Mouse (Mus musculus) thymus, postnatal 0 days (tissue): ENCODE data around the gene Gm20388. TPM values are rescaled to one million over a fixed set of nuclear protein-coding genes. Genes with fewer than 3 reads are reported as not detected.

Source experiments
- DNase-seq: peaks from one replicate; pipeline ENCODE4 v3.0.0-alpha.2; 2015; ENCODE audit warnings: low spot score
- polyA plus RNA-seq: library from polyadenylated mRNA; unstranded; fragments of >200 nt; fragmentation: Nextera tagmentation; extraction: Ambion mirVana; gene quantifications from 2 replicates; pipeline ENCODE4 v1.2.1, GENCODE M21; 2015

The Gm20388 gene
- polyA plus RNA-seq, 1 experiment from 2014 or later: not detected

DNA sequence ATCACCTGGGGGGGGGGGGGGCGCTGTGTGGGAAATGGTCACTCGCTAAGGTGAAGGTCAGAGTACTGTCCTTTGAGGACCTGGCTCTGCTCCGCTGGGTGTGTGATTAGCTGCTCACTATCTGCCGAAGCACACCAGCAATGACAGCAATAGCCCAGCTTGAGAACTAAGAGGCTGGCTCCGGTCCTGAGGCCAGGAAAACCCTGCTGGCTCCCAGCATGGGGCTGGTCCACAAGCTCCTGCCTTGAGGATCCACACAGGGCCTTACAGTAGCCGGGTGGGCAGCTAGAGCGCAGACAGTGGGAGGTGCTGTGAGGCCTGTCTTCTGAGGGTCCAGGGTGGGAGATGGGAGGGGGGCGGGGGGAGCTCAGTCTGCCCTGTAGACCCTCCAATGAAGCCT, 397.5 kb downstream of the Gm20388 start:
- DNase-seq: no peak

GRCm38 (mm10) chr8:120308553-120308952, 397.9 kb downstream of the Gm20388 start:
- no peak for DNase-seq

DNA sequence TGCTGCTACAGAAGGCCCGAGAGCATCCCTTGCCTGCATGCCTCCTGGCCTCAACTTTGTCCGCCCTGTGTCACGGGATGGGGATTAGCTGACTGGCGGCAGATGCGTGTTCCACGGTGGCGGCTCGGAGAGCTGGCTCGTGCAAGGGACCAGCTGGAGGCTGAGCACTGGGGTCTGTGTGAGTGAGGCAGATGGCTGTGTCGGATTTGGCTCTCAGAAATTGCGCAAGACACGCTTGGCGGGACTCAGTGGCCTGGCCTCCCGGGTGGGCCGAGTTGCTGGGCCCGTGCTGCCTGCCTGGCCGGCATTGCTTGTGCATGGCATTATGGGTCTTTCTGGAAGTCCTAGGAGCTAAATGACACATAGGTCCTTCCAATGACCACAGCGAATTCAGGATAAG, 398.7 kb downstream of the Gm20388 start:
- DNase-seq: no peak

- no peak for DNase-seq
Measured at GRCm38 (mm10) chr8:120310063-120310462, 399.4 kb downstream of the Gm20388 start.

GRCm38 (mm10) chr8:120312452-120312851, 401.8 kb downstream of the Gm20388 start:
- no peak for DNase-seq

DNA sequence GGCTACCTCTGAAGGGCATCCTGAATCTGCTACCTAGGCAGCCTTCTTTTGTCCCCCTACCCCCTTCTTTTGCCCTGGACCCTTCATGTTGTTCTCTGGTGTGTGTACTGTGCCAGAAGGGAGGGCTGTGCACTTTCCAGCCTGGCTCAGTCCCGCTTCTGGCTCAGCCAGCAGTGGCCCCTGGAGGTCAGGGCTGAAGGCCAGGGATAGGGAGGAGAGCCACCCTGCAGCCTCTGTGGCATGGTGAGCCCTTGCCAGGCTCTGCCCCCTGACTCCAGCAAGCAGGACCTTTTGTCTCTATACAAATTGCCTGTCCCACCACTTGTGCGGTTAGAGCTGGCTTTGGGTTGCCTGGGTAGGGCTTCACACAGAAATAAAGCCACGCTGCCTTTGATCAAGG, 403.0 kb downstream of the Gm20388 start:
- DNase-seq: no peak

DNA sequence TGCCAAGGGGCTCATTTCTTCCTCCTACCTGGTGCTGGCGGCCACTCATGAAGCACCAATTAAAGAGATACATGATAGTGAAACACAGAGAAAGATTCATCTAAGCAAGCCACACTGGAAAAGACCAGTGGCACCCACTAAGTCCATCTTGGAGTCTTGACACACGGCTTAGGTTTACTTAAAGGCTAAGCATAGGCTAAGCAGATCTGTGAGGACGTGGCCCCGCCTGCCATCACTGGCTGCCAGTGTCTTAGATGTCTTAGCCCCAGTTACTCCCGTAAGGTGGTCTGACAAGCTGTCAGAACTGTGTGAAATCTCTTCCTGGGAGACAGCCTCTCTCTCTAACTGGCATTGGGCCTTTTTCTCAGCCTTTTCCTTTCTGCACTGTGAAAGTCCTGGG, 404.3 kb downstream of the Gm20388 start:
- DNase-seq: no peak

GRCm38 (mm10) chr8:120315644-120316043, 405.0 kb downstream of the Gm20388 start:
- peak; percentile 41 for DNase-seq

DNA sequence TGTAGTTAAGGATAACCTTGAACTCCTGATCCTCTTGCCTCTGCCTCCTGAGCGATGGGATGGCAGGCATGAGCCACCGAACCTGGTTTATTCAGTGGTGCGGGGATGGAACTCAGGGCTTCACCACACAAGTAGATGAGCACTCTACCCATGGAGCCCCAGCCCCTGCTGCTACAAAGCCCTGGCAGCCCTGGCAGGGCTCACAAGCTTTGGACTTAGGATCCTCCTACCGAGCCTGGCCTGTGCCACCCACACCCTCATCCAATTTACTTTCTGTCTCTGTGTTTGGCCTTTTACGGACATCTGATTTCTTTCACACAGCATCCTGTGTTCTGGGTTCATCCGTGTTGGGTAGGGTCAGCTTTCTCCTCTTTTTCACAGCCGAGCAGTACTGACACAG, 406.1 kb downstream of the Gm20388 start:
- no peak for DNase-seq

GRCm38 (mm10) chr8:120317118-120317824, 406.6 kb downstream of the Gm20388 start:
- DNase-seq: no peak

DNA sequence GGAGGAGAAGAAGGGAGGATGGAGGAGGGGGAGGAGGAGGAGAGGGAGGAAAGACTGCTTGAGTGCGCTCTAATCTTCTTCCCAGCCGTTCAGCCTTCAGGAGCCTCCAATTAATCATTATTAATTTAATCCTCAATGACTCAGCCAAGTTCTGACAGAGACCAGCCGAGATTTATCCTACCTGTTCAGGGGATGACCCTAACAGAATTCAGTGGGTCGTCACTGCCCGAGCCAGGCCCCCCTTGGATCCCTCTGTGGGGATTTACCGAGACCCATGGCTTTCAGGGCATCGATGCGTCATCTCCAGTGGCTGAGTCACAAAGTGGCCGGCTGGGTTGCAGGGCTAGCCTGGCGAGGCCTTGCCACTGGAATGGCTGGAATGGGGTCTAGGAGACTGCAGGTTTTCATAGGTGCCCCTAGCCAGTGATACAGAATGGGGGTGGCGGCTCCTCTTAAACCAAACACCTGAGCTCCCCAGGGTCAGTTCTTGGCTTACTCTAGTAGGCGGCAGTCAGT, 407.9 kb downstream of the Gm20388 start:
- no peak for DNase-seq

GRCm38 (mm10) chr8:120319449-120319848, 408.8 kb downstream of the Gm20388 start:
- DNase-seq: peak; percentile 86

DNA sequence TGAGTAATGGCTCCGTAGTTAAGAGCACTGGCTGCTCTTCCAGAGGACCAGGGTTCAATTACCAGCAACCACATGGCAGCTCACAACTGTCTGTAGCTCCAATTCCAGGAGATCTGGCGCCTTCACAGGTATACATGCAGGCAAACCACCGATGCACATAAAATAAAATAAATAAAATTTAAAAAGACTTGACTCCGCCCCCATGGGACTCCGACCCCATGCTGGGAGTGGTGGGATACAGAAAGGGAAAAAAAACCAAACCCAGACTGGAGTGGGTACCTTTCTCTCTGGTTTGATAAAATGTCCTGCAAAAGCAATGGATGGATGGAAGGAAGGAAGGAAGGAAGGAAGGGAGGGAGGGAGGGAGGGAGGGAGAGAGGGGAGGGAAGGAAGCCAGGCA, 409.5 kb downstream of the Gm20388 start:
- DNase-seq: no peak

DNA sequence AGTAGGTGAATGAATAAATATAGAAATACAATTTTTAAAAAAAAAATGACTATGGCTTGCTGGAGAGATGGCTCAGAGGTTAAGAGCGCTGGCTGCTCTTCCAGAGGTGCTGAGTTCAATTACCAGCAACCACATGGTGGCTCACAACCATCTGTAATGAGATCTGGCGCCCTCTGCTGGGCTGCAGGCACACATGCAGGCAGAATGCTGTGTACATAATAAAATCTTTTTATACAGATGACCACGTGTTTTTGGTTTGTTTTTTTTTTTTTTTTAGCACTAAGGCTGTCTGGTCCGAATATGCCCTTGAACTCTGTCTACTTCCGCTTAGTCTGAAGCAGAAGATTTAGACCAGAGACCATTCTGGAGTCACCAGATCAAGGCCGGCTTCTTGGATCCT, 411.1 kb downstream of the Gm20388 start:
- peak; percentile 53 for DNase-seq

GRCm38 (mm10) chr8:120322956-120323448, 412.4 kb downstream of the Gm20388 start:
- no peak for DNase-seq

GRCm38 (mm10) chr8:120324555-120324954, 413.9 kb downstream of the Gm20388 start:
- no peak for DNase-seq

DNA sequence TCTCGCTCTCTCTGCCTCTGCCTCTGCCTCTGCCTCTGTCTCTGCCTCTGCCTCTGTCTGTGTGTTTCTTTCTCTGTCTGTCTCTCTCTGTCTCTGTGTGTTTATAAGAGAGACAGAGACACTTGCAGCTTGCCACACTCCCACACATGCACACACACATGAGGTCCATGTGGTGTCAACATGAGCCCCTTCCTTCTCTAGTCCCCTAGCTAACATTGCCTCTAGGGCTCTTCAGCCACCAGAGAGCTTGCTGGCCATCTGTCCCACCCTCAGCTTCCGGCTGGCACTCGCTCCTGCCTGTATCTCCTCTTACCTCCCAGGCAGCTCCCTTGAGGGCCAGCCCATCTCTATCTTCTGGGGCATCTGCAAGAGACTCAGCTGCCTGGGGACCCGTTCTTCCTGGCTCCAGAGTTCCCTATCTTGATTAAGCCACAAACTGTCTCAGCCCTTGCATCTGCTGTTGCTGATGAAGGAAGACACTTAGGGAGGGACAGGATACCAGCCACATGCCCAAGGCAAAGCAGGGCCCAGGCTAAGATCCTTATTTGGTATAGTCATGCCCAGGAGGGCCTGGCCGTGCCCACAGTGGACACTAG, 414.6 kb downstream of the Gm20388 start:
- no peak for DNase-seq

GRCm38 (mm10) chr8:120327131-120327554, 416.5 kb downstream of the Gm20388 start:
- peak; percentile 41 for DNase-seq

GRCm38 (mm10) chr8:120328361-120329022, 417.9 kb downstream of the Gm20388 start:
- DNase-seq: no peak

DNA sequence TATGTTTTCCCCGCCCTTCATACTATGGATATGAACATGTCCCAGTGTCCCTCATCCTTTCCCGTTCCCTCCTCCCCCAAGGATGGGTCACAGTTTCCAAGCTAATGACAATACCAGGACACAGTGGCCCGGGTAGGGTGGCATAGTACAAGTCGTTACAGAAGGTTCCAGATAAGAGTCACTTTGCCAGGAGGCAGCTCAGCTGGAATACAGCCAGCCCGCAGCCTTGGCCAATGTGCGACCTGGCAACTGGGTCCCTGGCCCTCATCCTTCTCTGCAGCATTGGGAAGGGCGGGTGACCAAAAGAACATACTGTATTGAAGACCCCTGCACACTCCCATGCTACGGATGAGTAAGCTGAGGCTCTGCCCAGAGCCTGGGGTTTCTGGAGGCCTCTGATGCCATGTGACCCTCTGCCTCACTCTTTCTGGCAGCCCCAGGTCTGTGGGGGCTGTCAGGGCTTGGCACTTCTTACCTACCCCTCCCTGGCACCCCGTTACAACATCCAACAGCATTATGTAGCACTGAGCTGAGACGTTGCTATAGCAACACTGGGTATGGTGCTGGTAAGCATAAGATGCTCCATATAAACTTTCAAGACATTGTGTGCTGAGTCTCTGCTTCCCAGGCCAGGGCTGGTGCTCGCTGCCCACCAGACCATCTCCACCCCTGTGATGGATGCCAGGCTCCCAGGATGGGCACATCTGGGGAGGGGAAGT, 418.5 kb downstream of the Gm20388 start:
- no peak for DNase-seq

GRCm38 (mm10) chr8:120331027-120331426, 420.4 kb downstream of the Gm20388 start:
- DNase-seq: no peak
